Mouse (Mus musculus) embryo, embryonic 9.5 days (tissue): ENCODE data around the gene Ankar.

ENCODE experiments used
- DNase-seq: peaks from one replicate; pipeline ENCODE4 v3.0.0-alpha.2; 2017; ENCODE audit errors: extremely low spot score

The Ankar gene

DNA sequence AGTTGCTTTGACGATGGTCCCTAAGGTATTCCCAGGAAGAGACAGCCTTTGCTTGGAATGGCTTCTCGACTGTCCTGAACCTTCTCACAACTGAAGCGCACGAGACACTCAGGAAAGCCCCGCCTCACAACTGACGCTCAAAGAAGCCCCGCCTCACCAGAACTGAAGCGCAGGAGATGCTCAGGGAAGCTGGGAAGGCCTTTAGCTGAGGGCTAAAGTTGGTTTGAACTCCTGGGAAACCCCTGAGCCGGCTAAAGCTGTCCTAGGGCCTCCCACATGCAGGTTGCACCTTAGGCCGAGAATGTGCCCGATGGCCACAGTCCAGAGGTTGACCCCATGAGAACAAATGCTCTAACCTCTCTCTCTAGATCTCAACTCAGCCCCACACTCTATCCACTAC lies at the start of gene Ankar:
Gene Ankar, minus strand, starts transcription at position 101 of the 400 bp plus-strand sequence.
- no peak for DNase-seq

DNA sequence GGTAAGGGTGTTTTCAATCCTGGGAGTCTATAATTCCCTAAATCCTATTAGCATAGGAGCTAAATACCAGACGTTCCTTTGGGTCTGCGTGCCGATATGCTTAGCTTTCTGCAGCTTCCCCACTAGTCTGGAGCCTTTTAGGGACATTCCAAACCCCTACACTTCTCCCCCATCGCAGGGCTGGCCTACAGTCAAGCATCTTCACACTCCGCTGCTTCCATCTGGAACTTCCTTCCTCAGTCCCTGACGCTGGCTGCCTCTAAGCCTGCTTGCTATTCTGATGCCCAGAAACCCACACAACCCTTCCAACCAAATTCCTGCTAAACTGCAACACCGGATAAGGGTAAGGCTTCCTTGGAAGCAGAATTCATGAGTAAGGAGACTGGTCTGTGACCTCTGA lies 46.0 kb upstream of the Ankar start:
- no peak for DNase-seq

DNA sequence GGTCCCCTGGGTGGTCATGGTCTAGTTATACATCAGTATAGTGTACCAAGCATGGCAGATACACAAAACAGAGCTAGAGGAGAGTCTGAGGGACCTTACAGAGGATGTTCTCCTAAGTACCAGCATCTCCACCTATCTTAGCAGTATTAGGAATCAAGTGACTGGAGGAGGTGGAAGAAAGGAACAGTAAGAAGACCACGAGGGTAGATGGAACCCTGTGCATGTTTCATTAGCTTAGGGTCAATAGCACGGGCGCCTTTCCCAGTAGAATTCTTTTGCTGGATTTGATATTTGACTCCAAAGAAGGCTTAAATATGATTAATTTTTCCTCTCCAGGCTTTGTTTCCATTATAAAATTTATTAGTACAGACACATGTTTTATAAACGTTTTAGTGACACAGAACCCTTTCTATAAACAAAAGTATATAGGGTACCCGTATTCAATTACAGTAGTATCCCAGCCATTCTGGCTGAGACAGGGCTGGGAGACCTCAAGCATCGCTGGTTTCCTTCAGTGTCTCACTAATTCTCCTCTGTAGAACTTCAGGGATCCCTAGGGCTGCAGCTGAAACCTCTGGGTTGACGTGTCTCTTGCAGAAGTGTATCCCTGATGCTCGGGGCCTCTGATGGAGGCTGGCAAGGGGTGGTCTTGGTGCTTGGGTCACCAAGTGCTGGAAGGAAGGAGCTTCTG lies 44.6 kb upstream of the Ankar start:
- DNase-seq: no peak

DNA sequence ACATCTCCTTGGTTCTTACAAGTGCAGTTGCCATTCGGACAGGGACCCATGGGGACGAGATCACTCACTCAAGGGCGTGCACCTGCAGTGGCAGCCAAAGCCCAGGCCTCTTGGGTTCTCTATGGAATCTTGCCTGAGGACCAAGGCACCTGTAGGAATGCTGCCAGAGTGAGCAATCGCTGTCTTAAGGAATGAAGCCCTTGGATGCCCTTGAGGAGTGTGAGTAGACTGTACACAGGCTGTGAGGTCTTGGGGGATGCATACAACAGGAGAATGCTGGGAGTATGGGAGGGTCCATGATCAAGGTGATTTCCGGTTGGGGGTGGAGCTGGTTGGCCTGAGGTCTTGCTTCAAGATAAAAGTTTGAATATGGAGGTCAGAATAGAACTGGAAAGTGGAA lies 41.0 kb upstream of the Ankar start:
- no peak for DNase-seq

DNA sequence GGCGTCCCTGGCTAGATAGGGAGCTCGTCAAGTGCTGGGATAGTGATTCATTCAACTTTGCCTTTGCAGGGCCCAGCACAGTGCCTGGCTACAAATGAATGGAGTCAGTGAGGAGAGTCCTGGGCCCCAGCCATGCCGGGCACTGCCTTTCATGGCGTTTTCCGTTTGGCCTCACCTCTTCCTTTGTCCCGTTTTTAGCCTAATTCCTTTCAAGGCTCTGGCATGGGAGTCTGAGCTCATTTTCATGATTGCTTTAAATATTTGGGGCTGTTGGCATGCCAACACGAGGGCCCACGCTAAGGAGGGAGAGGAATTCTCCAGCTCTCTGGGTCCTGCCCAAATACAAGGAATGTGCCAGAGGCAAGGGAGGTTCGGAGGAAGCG lies 39.3 kb upstream of the Ankar start:
- no peak for DNase-seq

DNA sequence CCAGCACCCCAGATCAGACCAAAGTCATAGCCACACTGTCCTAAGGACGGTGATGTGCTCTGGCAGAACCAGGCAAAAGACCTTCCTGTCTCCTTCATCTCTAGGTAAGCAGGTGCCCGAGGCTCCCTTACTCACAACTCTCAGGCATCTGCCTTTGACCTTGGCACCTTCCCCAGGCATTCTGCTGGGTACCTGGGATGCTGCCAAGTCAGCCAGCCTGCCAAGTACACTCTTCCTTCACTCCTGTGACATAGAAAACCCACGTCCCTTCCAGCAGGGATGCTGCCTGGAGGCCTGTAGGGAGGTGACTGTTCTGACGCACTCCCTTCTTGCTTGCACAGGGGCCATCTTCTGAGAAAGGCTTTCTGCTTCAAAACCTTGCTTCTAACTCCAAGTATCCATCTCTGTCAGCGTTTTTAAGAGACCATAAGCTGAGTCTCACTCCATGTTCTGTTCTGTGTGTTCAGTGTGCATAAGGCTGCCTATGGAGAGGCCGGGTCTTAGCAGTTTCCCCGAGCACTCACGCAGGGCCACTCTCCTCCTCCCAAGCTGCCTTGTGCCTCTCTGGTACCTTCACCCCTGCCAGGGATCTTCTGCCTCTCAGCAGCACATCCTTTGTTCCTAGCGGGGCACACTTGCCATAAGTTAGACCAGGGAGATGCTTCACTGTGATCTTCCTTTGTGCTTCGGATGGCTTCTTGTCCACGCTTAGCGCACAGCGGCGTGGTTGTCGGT lies 38.7 kb upstream of the Ankar start:
- no peak for DNase-seq

DNA sequence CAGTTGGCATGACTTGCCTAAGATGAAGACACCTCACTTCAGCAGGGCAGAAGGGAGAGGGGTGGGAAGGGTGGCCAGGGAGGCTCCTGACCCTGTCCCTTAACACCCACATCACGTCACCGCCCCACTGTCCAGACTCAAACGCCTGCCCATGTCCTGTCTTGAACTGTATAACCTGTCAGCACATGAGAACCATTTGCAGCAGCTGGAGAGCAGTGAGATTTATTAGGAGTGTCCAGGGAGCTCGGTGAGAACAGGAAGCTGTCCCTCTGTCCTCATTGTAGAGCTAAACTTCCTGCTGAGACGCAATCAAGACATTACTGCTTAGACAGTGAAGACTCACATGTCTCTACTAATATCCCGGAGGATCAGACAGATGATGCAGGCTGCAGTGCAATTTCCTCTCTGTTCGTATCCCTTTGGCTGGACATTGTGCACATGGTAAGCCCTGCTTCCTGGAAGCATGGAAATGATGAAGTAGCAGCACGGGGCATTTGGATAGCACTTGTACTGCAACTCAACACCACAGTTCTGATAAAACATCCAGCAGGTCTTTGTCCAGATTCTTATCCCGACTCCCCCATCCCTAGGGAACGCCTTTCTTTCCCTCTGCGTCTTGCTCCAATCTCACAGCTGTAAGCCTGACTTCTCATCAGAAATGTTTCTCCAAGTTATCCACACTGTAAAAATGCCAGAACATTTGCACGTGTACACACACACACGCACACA lies 36.2 kb upstream of the Ankar start:
- no peak for DNase-seq

DNA sequence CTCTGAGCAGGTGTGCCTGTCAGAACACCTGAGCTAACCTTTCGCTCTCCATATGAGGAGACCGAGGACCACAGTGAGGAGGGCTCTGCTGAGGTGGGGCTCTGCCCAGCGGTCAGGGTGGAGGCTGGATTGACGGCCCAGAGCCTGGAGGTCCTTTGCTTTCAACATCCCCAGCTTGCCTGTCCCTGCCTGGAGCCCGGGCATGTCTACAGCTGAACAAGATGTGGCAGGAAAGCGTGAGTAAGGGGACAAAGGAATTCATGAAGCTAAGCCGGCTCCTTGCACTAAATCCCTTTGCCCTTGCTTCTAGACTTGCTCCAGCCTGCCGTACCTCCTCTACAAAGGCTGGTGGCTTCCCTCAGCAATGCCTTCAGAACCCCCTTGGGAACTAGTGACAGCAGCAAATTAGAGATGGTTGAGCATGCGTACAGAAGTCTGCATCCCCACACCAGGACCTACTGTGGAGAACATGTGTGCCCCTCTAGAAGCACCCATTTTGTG lies 32.9 kb upstream of the Ankar start:
- no peak for DNase-seq

DNA sequence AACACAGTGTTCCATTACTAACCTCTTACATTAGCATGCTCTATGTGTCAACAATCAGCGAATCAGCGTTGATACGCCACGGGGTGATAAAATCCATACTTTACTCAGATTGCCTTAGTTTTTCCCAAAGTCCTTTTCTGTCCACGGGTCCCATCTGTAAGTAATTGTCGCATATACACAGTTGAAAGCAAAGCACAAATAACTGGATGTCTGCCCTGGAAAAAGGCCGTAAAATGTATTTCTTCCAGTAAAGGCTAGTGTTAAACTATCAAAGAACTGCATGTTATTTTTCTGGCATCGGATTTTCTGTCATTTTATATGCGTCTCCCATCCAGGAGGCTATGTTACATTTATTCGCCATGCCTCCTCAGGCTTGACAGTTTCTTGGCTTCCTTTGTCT lies 29.7 kb upstream of the Ankar start:
- DNase-seq: no peak

DNA sequence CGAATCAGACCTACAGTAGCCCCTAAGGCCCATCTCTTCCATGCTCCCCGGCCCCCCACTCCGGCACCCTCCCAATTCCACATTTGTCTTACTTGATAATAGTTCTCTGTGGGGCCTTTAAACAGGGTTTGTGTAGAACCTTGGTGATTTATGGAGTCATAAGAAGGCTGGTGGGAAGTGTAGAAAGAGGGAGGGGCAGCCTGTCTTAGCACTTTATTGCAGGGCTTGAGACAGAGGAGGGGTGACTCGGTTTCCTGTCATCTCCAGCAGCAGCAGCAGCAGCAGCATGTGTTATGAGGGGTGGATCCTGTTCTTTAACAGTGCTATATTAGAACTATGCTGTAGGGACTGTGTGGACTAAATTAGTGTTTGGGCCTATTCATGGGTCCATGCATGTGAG lies 28.4 kb upstream of the Ankar start:
- no peak for DNase-seq

DNA sequence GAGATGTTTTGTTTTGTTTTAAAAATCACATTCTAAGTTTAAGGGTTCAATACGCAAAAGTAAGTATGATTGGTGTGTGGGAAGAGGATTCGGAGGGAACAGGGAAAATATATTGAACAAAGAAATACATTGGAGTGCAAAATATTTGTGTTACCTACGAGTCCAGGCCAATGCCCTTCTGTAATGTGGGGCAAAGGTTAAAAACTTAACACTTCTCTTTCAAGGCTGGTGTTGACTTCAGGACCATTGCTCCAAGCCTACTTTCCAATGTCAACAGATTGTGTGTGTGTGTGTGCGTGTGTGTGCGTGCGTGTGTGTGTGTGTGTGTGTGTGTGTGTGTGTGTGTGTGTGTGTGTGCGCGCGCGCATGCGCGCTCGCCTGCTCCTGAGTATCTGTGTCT lies 25.6 kb upstream of the Ankar start:
- DNase-seq: no peak

DNA sequence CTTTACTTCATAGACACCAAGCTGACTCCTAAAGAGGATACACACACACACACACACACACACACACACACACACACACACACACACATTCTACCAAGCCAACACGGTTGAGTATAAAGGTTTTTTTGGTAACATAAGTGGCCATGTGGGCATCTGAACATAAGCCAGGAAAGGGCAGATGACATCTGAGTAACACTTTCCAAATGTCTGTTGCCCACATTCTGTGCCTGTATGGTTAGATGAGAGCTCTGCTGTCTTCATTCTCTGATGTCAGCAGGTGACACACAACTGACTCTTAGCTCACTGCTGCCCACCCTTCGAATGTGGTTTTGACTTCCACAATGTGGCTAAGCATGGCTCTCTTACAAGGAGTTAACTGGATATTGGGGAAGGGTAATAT lies 24.0 kb upstream of the Ankar start:
- no peak for DNase-seq

DNA sequence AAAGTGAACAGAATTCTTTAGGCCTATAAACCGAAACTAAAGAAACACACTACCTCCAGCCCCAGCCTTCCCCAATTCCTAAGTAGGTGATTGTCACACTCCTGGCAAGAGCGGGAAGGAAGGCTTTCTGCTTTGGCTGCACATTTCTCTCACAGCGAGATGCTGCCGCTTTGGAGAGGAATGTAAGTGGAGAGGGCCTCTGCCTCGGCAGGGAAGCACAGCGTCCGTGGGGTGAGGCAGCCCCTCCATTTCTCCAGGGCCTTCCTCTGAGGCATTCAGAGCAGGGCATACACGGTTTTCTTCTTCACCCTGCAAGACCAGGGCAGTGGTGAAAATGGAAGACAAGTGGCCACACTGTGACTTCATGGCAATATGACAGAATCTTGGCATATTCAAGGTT lies 22.3 kb upstream of the Ankar start:
- no peak for DNase-seq

DNA sequence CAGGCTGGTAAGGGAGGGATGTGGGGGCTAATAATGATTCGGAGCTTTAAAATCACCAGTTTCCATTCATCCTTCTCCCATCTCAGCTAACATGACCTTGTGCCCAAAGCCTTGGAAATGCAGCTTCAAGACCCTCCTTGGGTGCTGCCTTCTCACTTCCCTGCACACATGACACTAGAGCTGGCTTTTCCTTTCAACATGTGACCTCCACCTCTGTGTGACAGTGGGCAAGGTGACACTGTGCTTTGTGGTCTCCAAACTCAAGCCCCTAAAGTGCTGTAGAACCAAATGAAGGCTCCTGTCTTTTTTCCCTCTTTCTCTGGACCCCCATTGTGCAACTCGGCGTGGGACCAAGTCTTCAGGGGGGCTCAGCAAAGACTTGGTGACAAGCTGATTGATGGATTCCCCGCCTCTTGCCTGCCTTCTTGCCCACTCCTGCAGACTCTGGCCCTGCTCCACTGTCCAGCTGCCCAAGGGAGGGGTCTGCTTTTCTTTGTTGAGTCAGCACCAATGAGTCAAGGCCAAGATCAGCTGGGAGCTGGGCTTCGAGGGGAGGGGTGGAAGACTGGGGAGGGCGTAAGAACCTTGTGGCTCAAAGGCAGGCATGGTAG lies 19.8 kb upstream of the Ankar start:
- DNase-seq: no peak

DNA sequence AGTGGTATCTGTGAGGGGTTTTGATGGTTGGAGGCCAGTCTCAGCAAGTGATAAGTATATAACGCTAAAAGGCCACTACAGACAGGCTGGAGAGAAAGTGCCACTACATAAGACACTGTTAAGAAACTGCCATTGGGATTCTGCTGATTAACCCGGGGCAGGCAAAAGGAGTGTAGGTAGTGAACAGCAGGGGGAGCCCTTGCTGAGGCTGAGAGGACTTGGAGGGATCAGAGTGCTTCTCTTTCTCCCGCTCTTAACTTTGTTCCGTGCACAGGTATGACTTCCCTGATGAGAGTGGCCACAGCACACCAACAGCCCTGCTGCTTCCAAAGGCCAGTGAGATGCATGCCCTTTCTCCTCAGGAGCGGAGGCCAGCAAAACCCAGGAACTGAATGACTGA lies 18.5 kb upstream of the Ankar start:
- DNase-seq: peak; percentile 74

DNA sequence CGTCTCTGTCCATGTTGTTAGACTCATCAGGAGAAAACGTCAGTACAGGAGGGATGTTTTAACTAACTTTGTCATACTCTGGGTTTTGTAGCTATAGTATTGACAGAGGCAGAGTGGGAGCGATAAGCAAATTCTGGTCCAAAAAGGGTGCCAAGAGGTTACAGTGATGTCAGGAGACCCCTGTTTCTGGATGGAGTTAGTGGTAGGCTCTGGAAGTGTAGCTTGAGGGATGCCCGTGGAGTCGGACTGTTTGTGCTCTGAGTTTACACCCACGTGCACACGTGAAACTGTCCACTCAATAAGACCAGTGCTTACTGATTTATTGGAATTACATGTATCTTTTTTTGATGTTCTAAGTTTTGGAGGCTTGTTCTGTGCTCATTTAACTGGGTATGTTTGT lies 17.2 kb upstream of the Ankar start:
- no peak for DNase-seq

DNA sequence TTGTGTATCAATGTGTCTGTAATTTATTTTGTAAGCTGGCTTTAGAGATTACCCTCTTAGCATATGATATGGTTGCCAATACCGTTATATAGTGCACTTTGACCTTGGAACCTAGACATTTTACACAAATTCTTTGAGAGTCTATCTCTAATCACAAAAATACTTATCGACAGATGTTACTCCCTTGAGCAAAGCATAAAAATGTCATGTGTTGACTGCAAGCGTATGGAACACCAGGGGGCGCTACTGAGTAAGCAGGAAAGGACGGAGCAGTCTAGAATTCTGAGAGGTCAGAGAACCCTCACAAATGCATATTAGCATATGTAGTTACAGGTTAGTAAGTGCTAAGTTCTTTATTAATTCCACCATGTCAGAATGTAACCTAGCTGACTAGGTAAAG lies 16.5 kb upstream of the Ankar start:
- DNase-seq: peak; percentile 73

DNA sequence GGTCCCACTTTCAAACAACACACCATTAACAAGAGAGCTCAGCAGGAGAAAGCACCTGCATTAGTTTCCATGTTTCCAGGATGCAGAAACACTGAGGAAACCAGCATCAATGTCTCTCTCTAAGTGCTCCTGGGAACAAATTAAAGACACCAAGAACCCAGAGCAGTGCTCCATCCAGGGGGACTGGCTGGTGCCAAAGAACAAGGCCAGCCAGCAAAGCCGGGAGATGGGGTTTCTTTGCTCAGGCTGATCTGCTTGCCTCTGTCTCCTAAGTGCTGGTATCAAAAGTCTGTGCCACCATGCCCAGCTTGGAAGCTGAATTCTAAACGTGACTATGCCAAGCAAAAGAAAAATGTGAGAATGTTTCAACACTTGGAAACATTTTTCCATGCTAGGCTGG lies 16.0 kb upstream of the Ankar start:
- no peak for DNase-seq

DNA sequence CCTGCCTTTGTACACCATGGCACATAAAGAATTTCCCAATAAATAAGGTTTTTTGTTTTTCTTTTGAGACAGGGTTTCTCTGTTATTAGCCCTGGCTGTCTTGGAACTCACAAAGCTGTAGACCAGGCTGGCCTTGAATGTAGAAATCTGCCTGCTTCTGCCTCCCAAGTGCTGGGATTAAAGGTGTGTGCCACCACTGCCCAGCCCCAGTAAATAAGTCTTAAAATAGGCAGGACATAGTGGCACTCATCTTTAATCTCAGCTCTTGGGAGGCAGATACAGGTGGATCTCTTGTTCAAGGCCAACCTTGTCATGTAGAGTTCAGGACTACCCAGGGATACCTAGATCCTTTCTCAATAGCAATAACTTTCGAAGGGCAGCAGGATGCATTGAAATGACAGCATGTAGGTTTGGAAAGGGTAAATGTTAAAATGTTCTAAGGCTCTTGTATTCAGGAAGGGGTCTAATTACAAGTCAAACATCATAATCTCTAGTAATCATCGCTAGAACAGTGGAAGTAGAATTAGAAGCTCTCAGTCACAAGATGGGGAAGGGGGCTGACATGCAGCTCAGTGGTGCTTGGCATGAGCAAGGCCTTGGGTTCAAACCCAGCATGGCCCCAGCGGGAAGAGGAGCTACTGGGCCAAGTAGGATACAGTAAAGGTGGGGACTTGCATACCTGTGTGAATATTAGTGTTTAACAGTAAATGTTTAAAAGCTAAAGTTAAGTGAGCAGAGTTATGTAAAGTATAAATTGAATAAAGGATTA lies 15.4 kb upstream of the Ankar start:
- no peak for DNase-seq

DNA sequence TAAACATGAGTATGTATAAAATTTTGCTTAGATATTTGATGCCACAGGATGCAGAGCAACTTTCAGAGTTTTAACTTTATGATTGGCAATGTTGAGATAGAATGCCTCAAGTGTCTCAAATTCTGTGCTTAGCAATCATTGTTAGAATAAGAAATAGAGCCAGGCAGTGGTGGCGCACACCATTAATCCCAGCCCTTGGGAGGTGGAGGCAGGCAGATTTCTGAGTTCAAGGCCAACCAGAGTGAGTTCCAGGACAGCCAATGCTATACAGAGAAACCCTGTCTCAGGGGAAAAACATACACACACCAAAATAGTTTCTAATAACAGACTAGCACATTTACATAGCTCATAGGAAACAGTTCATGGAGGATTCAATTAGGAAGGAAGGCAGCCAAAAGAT lies 14.7 kb upstream of the Ankar start:
- DNase-seq: no peak

DNA sequence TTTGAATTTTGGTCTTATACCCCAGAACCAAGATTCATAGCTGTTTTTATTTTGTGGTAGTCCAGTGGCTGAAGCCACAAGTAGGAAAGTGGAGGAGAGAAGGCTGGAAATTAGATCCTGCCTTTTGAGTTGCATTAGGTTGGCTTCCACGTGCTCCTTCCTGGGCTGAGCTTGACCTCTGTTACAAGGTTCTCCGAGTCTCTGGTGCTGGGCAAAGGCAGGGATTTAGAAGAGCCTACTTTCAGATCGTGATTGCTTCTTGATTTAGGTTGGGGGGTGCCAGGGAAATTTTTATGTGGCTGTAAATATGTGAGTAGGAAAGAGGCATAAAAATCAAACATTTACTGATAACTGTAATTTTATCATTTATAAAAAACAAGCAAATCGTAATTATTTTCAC lies 14.2 kb upstream of the Ankar start:
- no peak for DNase-seq

DNA sequence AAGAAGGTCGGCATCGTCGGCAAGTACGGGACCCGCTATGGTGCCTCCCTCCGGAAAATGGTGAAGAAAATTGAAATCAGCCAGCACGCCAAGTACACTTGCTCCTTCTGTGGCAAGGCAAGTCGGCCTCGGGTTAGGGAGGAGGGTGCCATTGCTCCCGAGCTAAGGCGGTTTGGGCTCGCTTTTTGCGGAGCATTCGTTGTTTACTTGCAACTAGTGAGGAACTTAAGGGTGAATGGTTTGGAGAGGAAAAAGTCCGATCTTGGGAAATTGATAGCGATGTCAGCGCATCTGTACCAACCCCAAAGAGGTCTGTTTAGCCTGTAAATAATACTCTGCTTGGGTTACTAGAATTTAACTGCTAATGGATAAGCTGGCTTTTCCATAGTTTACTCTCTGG lies 11.3 kb upstream of the Ankar start:
- no peak for DNase-seq
